Mouse (Mus musculus) liver, adult 2 months (tissue): ENCODE data around the gene Kcnc2.

ENCODE experiments used
- CTCF ChIP-seq: fragments of 200-500 bp; IDR thresholded peaks from 2 replicates; pipeline ENCODE4 v1.5.1; 2011; ENCODE audit warnings: low read depth, low read length, control low read depth
- POLR2A ChIP-seq: fragments of 200-500 bp; IDR thresholded peaks from 2 replicates; pipeline ENCODE4 v1.6.1; 2011; ENCODE audit warnings: low read length, control low read depth; ENCODE audit not compliant: insufficient read depth; ENCODE audit errors: extremely low read depth

- TF ChIP-seq CTCF: no peak
- no peak for TF ChIP-seq POLR2A
These were observed 213.6 kb downstream of the Kcnc2 start for GRCm38 (mm10) chr10:112484387-112485105.
